Mouse (Mus musculus) erythroblast, embryonic 14.5 days (primary cell): ENCODE results near the gene Bcor.

Experiments
- GATA1 ChIP-seq: IDR thresholded peaks from 2 replicates; pipeline ENCODE4 v1.6.1; 2012; ENCODE audit warnings: low read length, inconsistent platforms, mixed read lengths
- TAL1 ChIP-seq: IDR thresholded peaks from 3 replicates; pipeline ENCODE4 v1.6.1; 2012; ENCODE audit warnings: low read length, inconsistent platforms, mixed read lengths

DNA sequence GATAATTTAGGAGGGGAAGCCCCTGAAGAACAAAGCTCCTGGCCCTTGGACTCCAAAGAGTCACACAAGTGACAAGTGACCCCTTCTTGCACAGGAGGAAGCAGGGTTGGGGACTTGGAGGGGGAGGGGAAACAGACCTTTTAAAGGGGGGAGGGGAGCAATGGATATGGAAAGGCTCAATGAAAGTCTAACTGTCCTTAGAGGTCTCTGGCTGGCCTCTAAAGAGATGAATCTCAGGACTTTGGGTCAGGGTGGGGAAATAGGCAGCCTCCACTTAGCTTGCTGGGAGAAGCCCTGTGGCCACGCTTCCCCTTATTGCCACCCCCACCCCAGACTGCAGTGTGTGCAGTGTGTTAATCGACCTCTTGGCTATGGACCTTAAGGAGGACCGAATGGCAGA, 158.2 kb downstream of the Bcor start:
- TF ChIP-seq GATA1 (no peak), TAL1 (no peak)
